Mouse (Mus musculus) kidney, embryonic 16.5 days (tissue): ENCODE results near the gene Lztr1. TPM values are rescaled to one million over a fixed set of nuclear protein-coding genes. Genes with fewer than 3 reads are reported as not detected.

Experiments
- ATAC-seq: fragments of 200-750 bp; cut with Nextera tagmentation; 2 replicates; pipeline ENCODE4 v1.8.0; 2017; ENCODE audit warnings: moderate TSS enrichment; ENCODE audit not compliant: low FRiP score, low TSS enrichment
- H3K27ac ChIP-seq: fragments of 300-500 bp; sonication (generic); 2 replicates; pipeline ENCODE4 v1.5.1; 2014; ENCODE audit warnings: low read length
- H3K27me3 ChIP-seq: fragments of 300-500 bp; sonication (generic); 2 replicates; pipeline ENCODE4 v1.6.1; 2014; ENCODE audit warnings: low read length, control low read depth, mixed read lengths; ENCODE audit not compliant: insufficient read depth
- H3K36me3 ChIP-seq: fragments of 300-500 bp; sonication (generic); 2 replicates; pipeline ENCODE4 v1.6.1; 2014; ENCODE audit warnings: low read length, control low read depth, mixed read lengths; ENCODE audit not compliant: insufficient read depth
- H3K4me1 ChIP-seq: fragments of 300-500 bp; sonication (generic); 2 replicates; pipeline ENCODE4 v1.6.1; 2014; ENCODE audit warnings: low read length, control low read depth, mixed read lengths; ENCODE audit not compliant: insufficient read depth
- H3K4me2 ChIP-seq: fragments of 300-500 bp; sonication (generic); replicated peaks from 2 replicates; pipeline ENCODE4 v1.6.1; 2014; ENCODE audit warnings: low read depth, low read length
- H3K4me3 ChIP-seq: fragments of 300-500 bp; sonication (generic); 2 replicates; pipeline ENCODE4 v1.5.1; 2014; ENCODE audit warnings: mild to moderate bottlenecking, low read length
- H3K9ac ChIP-seq: fragments of 300-500 bp; sonication (generic); replicated peaks from 2 replicates; pipeline ENCODE4 v1.6.1; 2014; ENCODE audit warnings: low read length
- H3K9me3 ChIP-seq: fragments of 300-500 bp; sonication (generic); 2 replicates; pipeline ENCODE4 v1.6.1; 2016; ENCODE audit warnings: low read length, control low read depth
- WGBS: fragments of 180-500 bp; shearing (Covaris S2); extraction: QIAGEN DNeasy Blood & Tissue Kit; methylation state at CpG from one replicate; pipeline ENCODE4 v1.1.7; 2014; 5-methylcytosine and 5-hydroxymethylcytosine counted together
- polyA plus RNA-seq: library from polyadenylated mRNA; unstranded; fragments of >200 nt; fragmentation: Nextera tagmentation; extraction: Ambion mirVana; gene quantifications from 2 replicates; pipeline ENCODE4 v1.2.1, GENCODE M21; 2015

Gene Lztr1
- polyA plus RNA-seq, 1 experiment from 2014 or later = 102 TPM

- Histone ChIP-seq H3K4me1 (peaks cover 35% of the 10 kb centered on the region), H3K9me3 (no peaks in the 10 kb centered on the region), H3K27me3 (no peaks in the 10 kb centered on the region), H3K27ac (peak within 1 kb of the TSS; percentile 73), H3K9ac (peak within 1 kb of the TSS; percentile 52), H3K4me2 (peak within 1 kb of the TSS; percentile 67), H3K4me3 (peak within 1 kb of the TSS; percentile 41), H3K36me3 (no peaks in the 10 kb centered on the region)
- WGBS = 3% methylated on average over 10 of the region's 10 CpGs
- ATAC-seq = peak; percentile 58
These were observed 53.3 kb downstream of the Lztr1 start, which contains the start of gene P2rx6 for GRCm38 (mm10) chr16:17561751-17562208. Gene P2rx6 (plus strand): TSS chr16:17561885.

GRCm38 (mm10) chr16:17563580-17563979 is 55.1 kb downstream of the Lztr1 start:
- no peak overlapping the region for H3K9ac ChIP-seq
- H3K9me3 ChIP-seq = no peaks in the 10 kb centered on the region
- no peaks in the 10 kb centered on the region for H3K27me3 ChIP-seq
- no peak overlapping the region for H3K4me3 ChIP-seq
- 13% methylated on average over 1 of the region's 1 CpGs for WGBS
- no peak for ATAC-seq
- no peak overlapping the region for H3K4me2 ChIP-seq
- H3K36me3 ChIP-seq = no peaks in the 10 kb centered on the region
- H3K27ac ChIP-seq = no peak overlapping the region
- H3K4me1 ChIP-seq = peaks cover 29% of the 10 kb centered on the region

- no peaks in the 10 kb centered on the region for H3K36me3 ChIP-seq
- no peak for ATAC-seq
- no peaks in the 10 kb centered on the region for H3K27me3 ChIP-seq
- no peak overlapping the region for H3K27ac ChIP-seq
- no peaks in the 10 kb centered on the region for H3K9me3 ChIP-seq
- H3K4me3 ChIP-seq = no peak overlapping the region
- no peak overlapping the region for H3K9ac ChIP-seq
- H3K4me2 ChIP-seq = no peak overlapping the region
- peaks cover 23% of the 10 kb centered on the region for H3K4me1 ChIP-seq
- 77% methylated on average over 2 of the region's 2 CpGs for WGBS
These were observed 55.7 kb downstream of the Lztr1 start for GRCm38 (mm10) chr16:17564221-17564620.

GRCm38 (mm10) chr16:17564771-17565170 is 56.3 kb downstream of the Lztr1 start:
- Histone ChIP-seq H3K27ac (no peak overlapping the region), H3K9ac (no peak overlapping the region), H3K4me1 (peaks cover 21% of the 10 kb centered on the region), H3K36me3 (no peaks in the 10 kb centered on the region), H3K9me3 (no peaks in the 10 kb centered on the region), H3K27me3 (no peaks in the 10 kb centered on the region), H3K4me3 (no peak overlapping the region), H3K4me2 (no peak overlapping the region)
- 59% methylated on average over 3 of the region's 3 CpGs for WGBS
- no peak for ATAC-seq

GRCm38 (mm10) chr16:17566186-17566585 is 57.7 kb downstream of the Lztr1 start:
- H3K27ac ChIP-seq = no peak overlapping the region
- H3K9ac ChIP-seq = no peak overlapping the region
- WGBS = 12% methylated on average over 4 of the region's 4 CpGs
- no peak for ATAC-seq
- peaks cover 12% of the 10 kb centered on the region for H3K4me1 ChIP-seq
- no peaks in the 10 kb centered on the region for H3K27me3 ChIP-seq
- H3K36me3 ChIP-seq = no peaks in the 10 kb centered on the region
- H3K4me2 ChIP-seq = no peak overlapping the region
- no peak overlapping the region for H3K4me3 ChIP-seq
- no peaks in the 10 kb centered on the region for H3K9me3 ChIP-seq

Other genes with a start within 250 kb of the Lztr1 start
- 19.2 and 19.4 TPM in 2 replicates for gene Tmem191c, start 232.6 kb upstream of the Lztr1 start, polyA plus RNA-seq
- 0.69 and 0.89 TPM in 2 replicates for gene Serpind1, start 177.3 kb upstream of the Lztr1 start, polyA plus RNA-seq
- 14.7 and 15.6 TPM in 2 replicates for gene Snap29, start 102.7 kb upstream of the Lztr1 start, polyA plus RNA-seq
- gene Pi4ka, start 102.4 kb upstream of the Lztr1 start, polyA plus RNA-seq = 39.1 and 39.2 TPM in 2 replicates
- 77.6 and 78.5 TPM in 2 replicates for gene Crkl, start 56.7 kb upstream of the Lztr1 start, polyA plus RNA-seq
- gene Aifm3, start 19.1 kb upstream of the Lztr1 start, polyA plus RNA-seq = 3.4 and 3.6 TPM in 2 replicates
- gene Thap7, start 22.4 kb downstream of the Lztr1 start, polyA plus RNA-seq = 61.1 and 61.5 TPM in 2 replicates
- gene Lrrc74b, start 52.6 kb downstream of the Lztr1 start, polyA plus RNA-seq = 0.18 and 0.20 TPM in 2 replicates
- 1.2 TPM in 2 replicates for gene P2rx6, start 53.2 kb downstream of the Lztr1 start, polyA plus RNA-seq
- gene Slc7a4, start 74.5 kb downstream of the Lztr1 start, polyA plus RNA-seq = 11.8 and 12.6 TPM in 2 replicates
- gene Smpd4, start 110.7 kb downstream of the Lztr1 start, polyA plus RNA-seq = 38.8 and 44.2 TPM in 2 replicates
- 6.0 and 7.7 TPM in 2 replicates for gene Ccdc74a, start 137.8 kb downstream of the Lztr1 start, polyA plus RNA-seq
- gene Med15, start 224.2 kb downstream of the Lztr1 start, polyA plus RNA-seq = 44.1 and 56.1 TPM in 2 replicates